Mouse (Mus musculus): ENCODE data around the gene Hsd17b10. TPM values are rescaled to one million over a fixed set of nuclear protein-coding genes. Genes with fewer than 3 reads are reported as not detected.

Hsd17b10 gene
- 94.9 TPM for polyA plus RNA-seq (2017; shearing (Covaris generic))

DNA sequence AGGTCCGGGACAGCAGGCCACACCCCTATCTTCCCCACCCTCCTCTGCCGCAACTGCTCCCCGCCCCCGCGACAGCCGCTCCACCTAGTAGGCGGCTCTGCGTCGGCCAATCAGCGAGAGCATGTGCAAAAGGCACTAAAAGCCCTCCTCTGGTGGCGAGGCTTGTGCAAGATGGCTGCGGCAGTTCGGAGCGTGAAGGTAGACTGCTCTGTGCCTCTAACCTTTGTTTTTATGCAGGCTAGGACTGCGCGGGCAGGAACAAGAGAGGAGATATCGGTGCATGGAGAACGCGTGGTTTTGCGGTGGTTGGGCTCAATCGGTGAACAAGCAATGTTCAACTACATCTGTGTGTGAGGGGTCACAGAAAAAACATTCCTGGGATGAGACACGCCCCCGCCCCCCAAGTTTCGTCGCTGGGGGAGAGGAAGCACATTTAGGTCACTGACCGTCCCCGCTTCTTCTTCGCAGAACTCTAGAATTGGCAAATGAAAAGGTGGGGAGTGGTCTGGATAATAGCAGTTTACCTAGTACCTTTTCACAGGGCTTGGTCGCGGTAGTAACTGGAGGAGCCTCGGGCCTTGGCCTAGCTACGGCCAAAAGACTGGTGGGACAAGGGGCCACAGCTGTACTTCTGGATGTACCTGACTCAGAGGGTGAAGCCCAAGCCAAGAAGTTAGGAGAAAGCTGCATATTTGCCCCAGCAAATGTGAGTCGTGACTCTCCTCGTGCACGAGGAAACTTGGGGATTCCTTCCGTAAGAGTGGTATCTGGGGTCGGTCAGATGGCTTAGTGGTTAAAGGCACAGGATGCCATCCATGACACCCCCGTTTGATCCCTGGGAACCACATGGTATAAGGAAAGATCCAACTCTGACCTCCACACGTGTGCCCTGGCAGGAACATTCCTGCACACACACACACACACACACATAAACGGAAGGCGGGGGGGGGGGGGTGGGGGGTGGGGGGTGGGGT is at the start of gene Hsd17b10:
Hsd17b10 (plus strand) TSS at position 109 of the 974 bp plus-strand sequence.

DNA sequence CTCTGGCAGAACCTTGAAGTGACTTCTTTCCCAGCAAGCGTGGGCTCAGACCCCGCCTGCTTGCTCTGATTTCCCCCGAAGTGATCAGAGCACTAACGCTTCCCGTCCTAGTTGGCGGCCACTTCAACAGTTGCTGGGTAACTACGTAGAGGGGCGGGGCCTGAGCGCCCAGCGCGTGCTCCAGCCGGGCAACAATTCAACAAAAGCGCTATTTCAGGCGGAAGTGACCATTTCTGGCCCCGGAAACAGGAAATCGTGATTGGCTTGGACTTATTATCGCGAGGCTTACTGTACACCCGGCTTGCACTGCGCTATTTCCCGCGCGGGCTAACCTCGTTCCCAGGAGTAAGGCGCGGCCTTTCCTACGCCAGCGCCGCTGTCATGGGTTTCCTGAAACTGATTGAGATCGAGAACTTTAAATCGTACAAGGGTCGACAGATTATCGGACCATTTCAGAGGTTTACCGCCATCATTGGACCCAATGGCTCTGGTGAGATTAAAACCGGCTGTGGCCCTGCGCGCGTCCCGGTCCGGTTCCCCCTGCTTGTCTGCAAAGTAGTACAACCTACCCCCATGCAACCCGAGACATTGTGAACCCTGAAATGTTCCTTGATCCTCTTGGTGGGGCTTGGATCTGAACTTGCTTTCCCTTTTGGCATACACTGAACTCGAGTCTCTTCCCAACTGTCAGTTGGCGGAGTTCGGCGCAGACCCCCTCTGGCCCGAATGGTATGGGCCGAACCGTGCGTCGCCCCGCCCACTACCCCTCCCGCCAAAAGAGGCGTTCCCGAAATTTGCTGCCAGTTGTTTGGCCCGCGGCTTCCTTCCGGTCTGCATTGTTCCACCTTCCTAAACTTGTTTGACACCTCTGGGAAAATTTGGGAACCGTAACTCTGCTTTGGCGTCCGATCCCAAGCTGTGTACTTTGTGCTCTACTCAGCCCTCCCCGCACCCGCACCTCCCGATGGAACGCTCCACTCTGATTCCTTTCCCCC is 14.8 kb downstream of the Hsd17b10 start, which contains the start of the genes Ribc1 and Smc1a:
Ribc1 (minus strand) TSS at position 145 of the 995 bp plus-strand sequence.
Smc1a (plus strand) TSS at position 278 of the 995 bp plus-strand sequence.

Other genes with a start within 250 kb of the Hsd17b10 start
- gene Huwe1, start 201.0 kb upstream of the Hsd17b10 start, polyA plus RNA-seq (2017; shearing (Covaris generic)) = 54.0 TPM
- 1.8 TPM for gene Ribc1, start 14.4 kb downstream of the Hsd17b10 start, polyA plus RNA-seq (2017; shearing (Covaris generic))
- gene Smc1a, start 14.6 kb downstream of the Hsd17b10 start, polyA plus RNA-seq (2017; shearing (Covaris generic)) = 83.9 TPM
- gene Iqsec2, start 142.4 kb downstream of the Hsd17b10 start, polyA plus RNA-seq (2017; shearing (Covaris generic)) = 0.07 TPM
- gene Kdm5c, start 231.2 kb downstream of the Hsd17b10 start, polyA plus RNA-seq (2017; shearing (Covaris generic)) = 47.8 TPM

Measured in CD4-positive, CD25-positive, alpha-beta regulatory T cell (primary cell).